Mouse (Mus musculus): Measurements from ENCODE around the gene Adgrd1. TPM values are rescaled to one million over a fixed set of nuclear protein-coding genes. Genes with fewer than 3 reads are reported as not detected.
"Not testable (repeated sequence)": the region's sequence is repeated elsewhere in the genome, so short reads cannot be mapped to it uniquely, and the experiment has no call there.

The Adgrd1 gene
- total RNA-seq, 1 experiment from 2014 or later = 1.6 TPM

- no peak for DNase-seq
Observed at GRCm38 (mm10) chr5:129094236-129094635, 2.3 kb upstream of the Adgrd1 start.

GRCm38 (mm10) chr5:129104043-129104442 is 7.5 kb downstream of the Adgrd1 start:
- DNase-seq = no peak

- DNase-seq = no peak
Observed at GRCm38 (mm10) chr5:129111729-129112128, 15.2 kb downstream of the Adgrd1 start.

GRCm38 (mm10) chr5:129113741-129114476 is 17.4 kb downstream of the Adgrd1 start:
- no peak for DNase-seq

GRCm38 (mm10) chr5:129116299-129116698 is 19.7 kb downstream of the Adgrd1 start:
- no peak for DNase-seq

GRCm38 (mm10) chr5:129117593-129118113 is 21.1 kb downstream of the Adgrd1 start:
- no peak for DNase-seq

- no peak for DNase-seq
Observed at GRCm38 (mm10) chr5:129118523-129118922, 22.0 kb downstream of the Adgrd1 start.

GRCm38 (mm10) chr5:129119146-129119545 is 22.6 kb downstream of the Adgrd1 start:
- DNase-seq = no peak

- no peak for DNase-seq
Observed at GRCm38 (mm10) chr5:129121654-129122285, 25.2 kb downstream of the Adgrd1 start.

- DNase-seq = peak; percentile 21
Observed at GRCm38 (mm10) chr5:129122491-129122890, 25.9 kb downstream of the Adgrd1 start.

GRCm38 (mm10) chr5:129124070-129124828 is 27.7 kb downstream of the Adgrd1 start:
- DNase-seq = no peak

GRCm38 (mm10) chr5:129128310-129128709 is 31.8 kb downstream of the Adgrd1 start:
- DNase-seq = not testable (repeated sequence)

GRCm38 (mm10) chr5:129130301-129130700 is 33.8 kb downstream of the Adgrd1 start:
- DNase-seq = no peak

GRCm38 (mm10) chr5:129137405-129137804 is 40.9 kb downstream of the Adgrd1 start:
- DNase-seq = no peak

- DNase-seq = no peak
Observed at GRCm38 (mm10) chr5:129138576-129138975, 42.0 kb downstream of the Adgrd1 start.

GRCm38 (mm10) chr5:129142801-129143200 is 46.3 kb downstream of the Adgrd1 start:
- no peak for DNase-seq

- DNase-seq = no peak
Observed at GRCm38 (mm10) chr5:129145307-129145935, 48.9 kb downstream of the Adgrd1 start.

- no peak for DNase-seq
Observed at GRCm38 (mm10) chr5:129146892-129147509, 50.5 kb downstream of the Adgrd1 start.

- no peak for DNase-seq
Observed at GRCm38 (mm10) chr5:129148485-129148884, 51.9 kb downstream of the Adgrd1 start.

- DNase-seq = no peak
Observed at GRCm38 (mm10) chr5:129155023-129155901, 58.7 kb downstream of the Adgrd1 start.

- no peak for DNase-seq
Observed at GRCm38 (mm10) chr5:129155902-129156311, 59.4 kb downstream of the Adgrd1 start.
